Mouse (Mus musculus) MEL (cell line): ENCODE data around the gene Eipr1. TPM values are rescaled to one million over a fixed set of nuclear protein-coding genes. Genes with fewer than 3 reads are reported as not detected.
"Not testable (repeated sequence)": the region's sequence is repeated elsewhere in the genome, so short reads cannot be mapped to it uniquely, and the experiment has no call there.

Source experiments
- DNase-seq: peaks from one replicate; pipeline ENCODE4 v3.0.0; 2011; ENCODE audit warnings: low read depth, low spot score
- H3K27ac ChIP-seq: 2 replicates; pipeline ENCODE4 v1.5.1; 2012; ENCODE audit warnings: low read depth, mild to moderate bottlenecking, control low read depth, low read length, moderate library complexity; ENCODE audit not compliant: control insufficient read depth
- H3K27me3 ChIP-seq, 2 experiments: fragments of 150-350 bp in 1 of 2; sonication (generic) in 1 of 2; 2 replicates each; pipeline ENCODE4 v1.6.1; 2012; ENCODE audit warnings: low read length in 2 of 2, mild to moderate bottlenecking in 2 of 2, improper control_type of control experiment in 1 of 2, moderate library complexity in 1 of 2; ENCODE audit not compliant: insufficient read depth in 2 of 2, control insufficient read depth in 1 of 2
- H3K36me3 ChIP-seq, 2 experiments: 2 replicates each; pipeline ENCODE4 v1.6.1; 2012 to 2014; ENCODE audit warnings: low read length in 2 of 2, improper control_type of control experiment in 1 of 2, inconsistent platforms in 1 of 2, mild to moderate bottlenecking in 1 of 2; ENCODE audit not compliant: insufficient read depth in 2 of 2, control insufficient read depth in 1 of 2
- H3K4me1 ChIP-seq, 2 experiments: fragments of 150-350 bp in 1 of 2; sonication (generic) in 1 of 2; 2 replicates each; pipeline ENCODE4 v1.6.1; 2012; ENCODE audit warnings: low read length in 2 of 2, improper control_type of control experiment in 1 of 2, mild to moderate bottlenecking in 1 of 2; ENCODE audit not compliant: insufficient read depth in 2 of 2, control insufficient read depth in 1 of 2
- H3K4me3 ChIP-seq, 2 experiments: fragments of 150-350 bp in 1 of 2; sonication (generic) in 1 of 2; 2 replicates each; pipeline ENCODE4 v1.5.1; 2012; ENCODE audit warnings: low read depth in 2 of 2, low read length in 2 of 2, mild to moderate bottlenecking in 2 of 2, moderate library complexity in 2 of 2, control low read depth in 1 of 2, improper control_type of control experiment in 1 of 2; ENCODE audit not compliant: control insufficient read depth in 1 of 2, insufficient read depth in 1 of 2
- H3K79me2 ChIP-seq: 2 replicates; pipeline ENCODE4 v1.6.1; 2012; ENCODE audit warnings: mild to moderate bottlenecking, low read length, moderate library complexity; ENCODE audit not compliant: control insufficient read depth, poor library complexity, insufficient read depth
- H3K9ac ChIP-seq: 2 replicates; pipeline ENCODE4 v1.6.1; 2012; ENCODE audit warnings: low read depth, mild to moderate bottlenecking, control low read depth, low read length, moderate library complexity; ENCODE audit not compliant: control insufficient read depth, poor library complexity, severe bottlenecking
- H3K9me3 ChIP-seq: fragments of 150-350 bp; sonication (generic); replicated peaks from 2 replicates; pipeline ENCODE4 v1.6.1; 2012; ENCODE audit warnings: mild to moderate bottlenecking, low read length, improper control_type of control experiment, moderate library complexity; ENCODE audit not compliant: insufficient read depth
- BHLHE40 ChIP-seq: IDR thresholded peaks from 2 replicates; pipeline ENCODE4 v1.6.1; 2012; ENCODE audit warnings: low read depth, mild to moderate bottlenecking, inconsistent platforms, low read length, improper control_type of control experiment, borderline replicate concordance
- ELF1 ChIP-seq: IDR thresholded peaks from 2 replicates; pipeline ENCODE4 v1.6.1; 2014; ENCODE audit warnings: low read depth, mild to moderate bottlenecking, inconsistent platforms, low read length, improper control_type of control experiment, moderate library complexity
- MAX ChIP-seq: IDR thresholded peaks from 2 replicates; pipeline ENCODE4 v1.6.1; 2011; ENCODE audit warnings: low read length, improper control_type of control experiment
- NELFE ChIP-seq: IDR thresholded peaks from 2 replicates; pipeline ENCODE4 v1.6.1; 2011; ENCODE audit warnings: low read depth, low read length, improper control_type of control experiment
- NRF1 ChIP-seq: IDR thresholded peaks from 2 replicates; pipeline ENCODE4 v1.6.1; 2014; ENCODE audit warnings: low read depth, mild to moderate bottlenecking, inconsistent platforms, low read length, improper control_type of control experiment, moderate library complexity; ENCODE audit not compliant: poor library complexity, insufficient read depth, severe bottlenecking
- POLR2AphosphoS5 ChIP-seq: IDR thresholded peaks from 2 replicates; pipeline ENCODE4 v1.6.1; 2012; ENCODE audit warnings: low read depth, borderline replicate concordance, mild to moderate bottlenecking, inconsistent platforms, low read length, moderate library complexity, mixed read lengths
- TBP ChIP-seq: IDR thresholded peaks from 2 replicates; pipeline ENCODE4 v1.8.0; 2011; ENCODE audit warnings: low read depth, low read length, improper control_type of control experiment
- USF1 ChIP-seq: IDR thresholded peaks from 2 replicates; pipeline ENCODE4 v1.6.1; 2014; ENCODE audit warnings: low read depth, mild to moderate bottlenecking, inconsistent platforms, low read length, improper control_type of control experiment, moderate library complexity
- ZKSCAN1 ChIP-seq: IDR thresholded peaks from 2 replicates; pipeline ENCODE4 v1.6.1; 2012; ENCODE audit warnings: low read depth, mild to moderate bottlenecking, inconsistent platforms, low read length, improper control_type of control experiment, moderate library complexity
- polyA plus RNA-seq, 2 experiments: library from polyadenylated mRNA; stranded (reverse) in 1 of 2; unstranded in 1 of 2; fragments of >175 nt in 1 of 2; fragments of >200 nt in 1 of 2; gene quantifications; 2 replicates each; pipeline versions ENCODE4 v1.2.1 to v1.2.4; 2012; ENCODE audit warnings: low replicate concordance in 2 of 2, low read depth in 1 of 2; ENCODE audit not compliant: insufficient read length in 2 of 2, insufficient read depth in 1 of 2, missing spikeins in 1 of 2
- total RNA-seq: library from RNA; depleted of rRNA; stranded (reverse); fragments of 300-350 nt; gene quantifications from 2 replicates; pipeline ENCODE4 v1.2.3, GENCODE M21; 2012

The Eipr1 gene
- total and polyA plus RNA-seq, 3 experiments = 45.8 to 51.5 TPM; not detected in 1

- peak; percentile 77 for DNase-seq
- H3K36me3 ChIP-seq = peaks cover 10 to 28% of the 10 kb centered on the region in 2 experiments
Measured at GRCm38 (mm10) chr12:28732631-28733030, 19.0 kb upstream of the Eipr1 start.

GRCm38 (mm10) chr12:28733520-28734245 is 17.9 kb upstream of the Eipr1 start:
- not testable (repeated sequence) for H3K27ac ChIP-seq, H3K4me1 ChIP-seq, H3K9ac ChIP-seq, H3K9me3 ChIP-seq, H3K27me3 ChIP-seq, H3K79me2 ChIP-seq, H3K4me3 ChIP-seq
- peak; percentile 46 for DNase-seq
- H3K36me3 ChIP-seq = peaks cover 10 to 30% of the 10 kb centered on the region in 2 experiments

More at GRCm38 (mm10) chr12:28732631-28733030, 19.0 kb upstream of the Eipr1 start:
- Histone ChIP-seq H3K9me3 (no peaks in the 10 kb centered on the region), H3K79me2 (no peaks in the 10 kb centered on the region), H3K4me3 (no peak overlapping the region), H3K27ac (no peak overlapping the region), H3K4me1 (peaks cover 0 to 8% of the 10 kb centered on the region in 2 experiments; a peak in 2 of 4 replicates), H3K9ac (no peak overlapping the region), H3K27me3 (no peaks in the 10 kb centered on the region)
- TF ChIP-seq USF1 = no peak
- TF ChIP-seq TBP = peak; percentile 51; the same call in 1 of the 2 replicates

GRCm38 (mm10) chr12:28734271-28734670 is 17.3 kb upstream of the Eipr1 start:
- Histone ChIP-seq H3K9ac (no peak overlapping the region), H3K36me3 (peaks cover 10 to 30% of the 10 kb centered on the region in 2 experiments), H3K9me3 (no peaks in the 10 kb centered on the region), H3K27ac (no peak overlapping the region), H3K4me3 (no peak overlapping the region), H3K27me3 (no peaks in the 10 kb centered on the region), H3K79me2 (peaks cover 6% of the 10 kb centered on the region; the same call in 1 of the 2 replicates), H3K4me1 (peaks cover 0 to 8% of the 10 kb centered on the region in 2 experiments; a peak in 2 of 4 replicates)
- DNase-seq = no peak
- no peak for TF ChIP-seq BHLHE40
- TF ChIP-seq POLR2AphosphoS5 = no peak
- TF ChIP-seq ZKSCAN1 = no peak
- no peak for TF ChIP-seq NRF1
- no peak for TF ChIP-seq NELFE
- TF ChIP-seq ELF1 = no peak
- no peak for TF ChIP-seq MAX
